Mouse (Mus musculus) liver, embryonic 13.5 days (tissue): ENCODE measurements around the gene Zfp639. TPM values are rescaled to one million over a fixed set of nuclear protein-coding genes. Genes with fewer than 3 reads are reported as not detected.

Experiments
- ATAC-seq: fragments of 200-750 bp; cut with Nextera tagmentation; 2 replicates; pipeline ENCODE4 v1.8.0; 2017; ENCODE audit warnings: low read depth, mild to moderate bottlenecking, moderate number of reproducible peaks, moderate library complexity
- DNase-seq: peaks from one replicate; pipeline ENCODE4 v3.0.0; 2022
- H3K27ac ChIP-seq: fragments of 300-500 bp; sonication (generic); 2 replicates; pipeline ENCODE4 v1.5.1; 2015; ENCODE audit warnings: moderate library complexity, mild to moderate bottlenecking, inconsistent platforms
- H3K27me3 ChIP-seq: fragments of 300-500 bp; sonication (generic); 2 replicates; pipeline ENCODE4 v1.6.1; 2015; ENCODE audit warnings: mild to moderate bottlenecking, inconsistent platforms
- H3K36me3 ChIP-seq: fragments of 300-500 bp; sonication (generic); 2 replicates; pipeline ENCODE4 v1.6.1; 2015; ENCODE audit warnings: mild to moderate bottlenecking, inconsistent platforms
- H3K4me1 ChIP-seq: fragments of 300-500 bp; sonication (generic); replicated peaks from 2 replicates; pipeline ENCODE4 v1.6.1; 2015; ENCODE audit warnings: inconsistent platforms
- H3K4me2 ChIP-seq: fragments of 300-500 bp; sonication (generic); 2 replicates; pipeline ENCODE4 v1.6.1; 2015; ENCODE audit warnings: inconsistent platforms, mild to moderate bottlenecking, moderate library complexity
- H3K4me3 ChIP-seq: fragments of 300-500 bp; sonication (generic); replicated peaks from 2 replicates; pipeline ENCODE4 v1.5.1; 2015; ENCODE audit warnings: mild to moderate bottlenecking, inconsistent platforms
- H3K9ac ChIP-seq: fragments of 300-500 bp; sonication (generic); 2 replicates; pipeline ENCODE4 v1.6.1; 2015; ENCODE audit warnings: mild to moderate bottlenecking, inconsistent platforms
- H3K9me3 ChIP-seq: fragments of 300-500 bp; sonication (generic); replicated peaks from 2 replicates; pipeline ENCODE4 v1.6.1; 2016; ENCODE audit warnings: inconsistent platforms
- WGBS: fragments of 180-500 bp; shearing (Covaris S2); methylation state at CpG from one replicate; pipeline ENCODE4 v1.1.7; 2015; ENCODE audit not compliant: insufficient replicate concordance; 5-methylcytosine and 5-hydroxymethylcytosine counted together
- polyA plus RNA-seq: library from polyadenylated mRNA; unstranded; fragments of >200 nt; fragmentation: Nextera tagmentation; extraction: Ambion mirVana; gene quantifications from 2 replicates; pipeline ENCODE4 v1.2.1, GENCODE M21; 2015

The Zfp639 gene
- polyA plus RNA-seq: 21.5 and 24.6 TPM in 2 replicates

DNA sequence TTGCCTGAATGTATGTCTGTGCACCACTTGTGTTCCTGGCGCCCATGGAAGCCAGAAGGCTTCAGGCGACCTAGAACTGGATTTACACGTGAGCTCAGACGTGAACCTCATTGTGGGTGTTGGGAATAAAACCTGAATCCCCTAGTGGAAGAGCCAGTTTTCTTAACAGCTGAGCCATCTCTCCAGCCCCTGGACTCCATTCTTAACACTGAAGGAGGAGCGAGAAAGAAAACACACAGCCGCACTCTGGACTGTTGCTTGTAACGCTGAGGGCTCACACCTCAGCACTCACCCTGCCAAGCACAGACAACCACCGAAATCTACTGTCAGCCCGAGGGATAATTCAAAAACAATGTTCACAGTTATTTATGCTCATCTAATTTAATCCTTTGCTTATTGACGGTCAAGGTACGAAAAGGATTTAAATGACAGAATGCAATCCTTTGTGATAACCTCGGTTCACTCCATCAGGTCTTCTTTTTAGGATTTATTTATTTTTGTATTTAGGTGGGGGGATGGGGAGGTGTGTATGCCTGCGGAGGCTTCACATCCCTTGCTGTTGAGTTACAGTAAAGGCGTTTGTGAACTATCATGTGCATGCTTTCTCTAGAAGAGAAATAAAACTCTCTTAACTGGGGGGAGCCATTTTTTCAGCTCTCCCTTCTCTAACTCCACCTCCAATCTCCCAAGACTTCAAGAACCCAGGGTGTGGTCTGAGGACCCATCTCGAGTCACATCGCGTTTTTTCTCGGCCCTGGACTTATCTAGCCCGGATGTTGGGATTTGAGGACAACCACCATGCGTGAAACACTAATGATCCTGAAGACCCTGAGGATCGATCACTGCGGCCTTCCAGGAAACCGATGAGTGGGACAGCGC lies at the start of gene Zfp639:
TSS of gene Zfp639 (plus strand) at position 764 of the 879 bp plus-strand sequence.
- Histone ChIP-seq H3K27ac (peak within 1 kb of the TSS; percentile 92), H3K36me3 (peaks cover 2% of the 10 kb centered on the region; the same call in 1 of the 2 replicates), H3K9ac (peak within 1 kb of the TSS; percentile 90), H3K4me1 (peaks cover 55% of the 10 kb centered on the region), H3K27me3 (no peaks in the 10 kb centered on the region), H3K9me3 (no peaks in the 10 kb centered on the region), H3K4me2 (peak within 1 kb of the TSS; percentile 96), H3K4me3 (peak within 1 kb of the TSS; percentile 73)
- WGBS: 15% methylated on average over 24 of the region's 24 CpGs
- DNase-seq (no peak), ATAC-seq (peak; percentile 48)

DNA sequence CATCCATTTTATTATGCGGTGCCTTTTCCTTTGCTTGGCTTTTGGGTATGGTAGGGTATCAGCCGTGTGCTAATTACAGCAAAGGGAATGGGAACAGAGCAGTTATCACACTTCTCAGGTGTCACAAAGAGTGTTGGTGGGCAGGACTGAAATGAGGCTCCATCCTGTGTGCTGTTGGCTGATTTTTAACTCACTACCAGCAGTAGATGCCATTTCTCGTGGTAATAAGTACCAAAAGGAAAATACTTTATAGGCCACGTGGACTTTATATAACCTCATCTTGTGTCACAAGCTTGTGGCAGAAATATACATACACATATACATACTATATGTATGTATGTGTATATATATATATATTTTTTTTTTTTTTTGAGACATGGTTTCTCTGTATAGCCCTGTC lies 42.7 kb upstream of the Zfp639 start:
- Histone ChIP-seq H3K27me3 (no peaks in the 10 kb centered on the region), H3K4me3 (no peak overlapping the region), H3K4me1 (no peaks in the 10 kb centered on the region), H3K27ac (no peak overlapping the region), H3K4me2 (no peak overlapping the region), H3K9me3 (no peaks in the 10 kb centered on the region), H3K9ac (no peak overlapping the region), H3K36me3 (peaks cover 13% of the 10 kb centered on the region)
- 72% methylated on average over 4 of the region's 4 CpGs for WGBS
- no peak for DNase-seq
- ATAC-seq: no peak

DNA sequence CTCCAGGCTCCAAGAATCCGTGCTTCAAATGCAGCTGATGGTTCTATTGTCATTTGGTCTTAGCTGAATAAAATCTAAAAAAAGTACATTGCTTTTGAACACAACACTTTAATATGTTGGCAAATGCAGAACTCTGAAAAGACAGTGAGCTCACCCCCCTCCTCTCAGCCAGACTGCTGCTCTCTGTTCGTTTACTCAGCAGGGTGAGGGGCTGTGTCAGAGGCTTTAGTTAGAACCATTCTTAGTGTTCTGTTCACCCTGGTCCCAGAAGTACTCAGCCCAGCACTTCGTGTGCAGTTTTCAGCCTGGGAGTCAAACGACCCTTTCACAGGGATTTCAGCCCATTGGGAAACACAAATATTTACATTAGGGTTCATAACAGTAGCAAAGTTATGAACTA lies 41.6 kb upstream of the Zfp639 start:
- H3K27me3 ChIP-seq: no peaks in the 10 kb centered on the region
- no peak overlapping the region for H3K4me3 ChIP-seq
- ATAC-seq (no peak), DNase-seq (no peak)
- H3K36me3 ChIP-seq: peaks cover 4% of the 10 kb centered on the region; the same call in 1 of the 2 replicates
- H3K4me1 ChIP-seq: no peaks in the 10 kb centered on the region
- no peak overlapping the region for H3K4me2 ChIP-seq
- WGBS: 64% methylated on average over 4 of the region's 4 CpGs
- no peak overlapping the region for H3K27ac ChIP-seq
- H3K9me3 ChIP-seq: no peaks in the 10 kb centered on the region
- H3K9ac ChIP-seq: no peak overlapping the region

DNA sequence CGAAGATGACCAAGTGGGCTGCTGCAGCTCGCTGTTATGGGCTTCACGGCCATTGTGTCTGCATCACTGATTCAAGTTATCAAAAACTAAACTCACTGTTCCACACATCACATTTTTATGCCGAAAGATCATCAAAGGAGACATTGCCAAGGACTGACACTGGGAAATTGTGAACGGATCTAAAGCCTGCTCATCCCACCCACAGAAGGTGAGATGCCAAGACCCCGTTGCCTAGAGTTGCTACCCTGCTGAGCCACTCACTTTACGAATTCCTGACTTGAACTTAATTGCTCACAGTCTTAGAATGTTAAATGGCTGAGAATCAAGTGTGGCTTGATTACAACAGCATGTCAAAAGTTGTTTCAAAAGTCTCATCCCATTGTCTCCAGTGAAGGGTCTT lies 39.6 kb upstream of the Zfp639 start:
- H3K4me3 ChIP-seq: no peak overlapping the region
- no peaks in the 10 kb centered on the region for H3K27me3 ChIP-seq
- H3K4me2 ChIP-seq: no peak overlapping the region
- no peaks in the 10 kb centered on the region for H3K36me3 ChIP-seq
- WGBS: 72% methylated on average over 7 of the region's 7 CpGs
- H3K27ac ChIP-seq: no peak overlapping the region
- no peak for DNase-seq
- no peaks in the 10 kb centered on the region for H3K4me1 ChIP-seq
- H3K9ac ChIP-seq: no peak overlapping the region
- no peaks in the 10 kb centered on the region for H3K9me3 ChIP-seq
- ATAC-seq: no peak

DNA sequence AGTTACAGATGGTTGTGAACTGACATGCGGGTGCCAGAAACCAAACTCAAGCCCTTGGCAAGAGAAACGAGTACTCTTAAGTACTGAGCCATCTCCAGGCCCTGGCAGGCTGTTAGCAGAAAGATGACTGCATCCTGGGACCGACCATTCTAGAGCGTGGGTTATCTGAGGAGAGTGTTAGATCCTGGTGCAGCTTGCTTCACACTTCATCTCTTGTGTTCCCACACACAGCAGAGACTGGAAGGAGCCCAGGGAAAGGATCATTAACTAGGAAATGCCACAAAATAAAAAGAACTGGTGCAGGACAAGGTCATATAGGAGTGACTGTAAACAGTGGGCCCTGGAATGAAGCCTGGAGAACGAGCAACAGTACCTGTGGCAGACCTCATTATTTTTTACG lies 39.0 kb upstream of the Zfp639 start:
- Histone ChIP-seq H3K4me2 (no peak overlapping the region), H3K36me3 (no peaks in the 10 kb centered on the region), H3K27me3 (no peaks in the 10 kb centered on the region), H3K27ac (no peak overlapping the region), H3K4me3 (no peak overlapping the region), H3K4me1 (no peaks in the 10 kb centered on the region), H3K9me3 (no peaks in the 10 kb centered on the region), H3K9ac (no peak overlapping the region)
- WGBS: 63% methylated on average over 6 of the region's 6 CpGs
- ATAC-seq: no peak
- no peak for DNase-seq

DNA sequence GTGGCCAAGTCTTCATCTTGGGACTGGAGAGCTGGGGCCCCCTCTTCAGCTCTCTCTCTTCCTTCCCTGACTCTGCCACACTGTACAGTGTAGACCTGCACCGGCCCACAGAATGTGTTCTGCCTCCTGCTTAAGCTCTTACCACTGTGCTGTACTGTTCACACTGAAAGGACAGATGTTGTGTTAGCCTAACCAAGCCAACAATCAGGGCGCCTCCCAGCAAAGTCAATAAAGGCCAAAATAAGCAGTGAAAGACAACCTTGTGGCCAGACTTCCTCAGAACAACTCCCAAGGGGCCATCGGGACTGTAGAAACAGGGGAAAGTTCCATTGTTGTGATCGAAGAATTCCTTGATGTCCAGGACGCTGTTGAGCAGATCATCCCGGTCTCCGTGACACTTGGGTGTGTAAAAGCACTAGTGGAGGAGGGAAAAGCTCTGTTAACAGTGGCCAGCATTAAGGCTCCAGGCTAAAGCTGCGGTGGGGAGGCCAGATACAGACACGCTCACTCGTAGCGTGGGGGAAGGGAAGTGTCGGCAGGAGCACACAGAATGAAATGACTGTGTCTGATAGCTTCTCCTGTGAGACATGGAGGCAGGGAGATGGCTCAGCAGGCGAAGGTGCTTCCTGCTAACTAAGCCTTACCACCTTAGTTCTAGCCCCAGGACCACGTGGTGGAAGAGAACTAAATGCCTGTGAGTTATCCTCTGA lies 37.7 kb upstream of the Zfp639 start:
- H3K27me3 ChIP-seq: no peaks in the 10 kb centered on the region
- no peaks in the 10 kb centered on the region for H3K9me3 ChIP-seq
- no peaks in the 10 kb centered on the region for H3K36me3 ChIP-seq
- DNase-seq (no peak), ATAC-seq (no peak)
- H3K9ac ChIP-seq: no peak overlapping the region
- WGBS: 60% methylated on average over 14 of the region's 14 CpGs
- H3K4me2 ChIP-seq: no peak overlapping the region
- H3K4me1 ChIP-seq: no peaks in the 10 kb centered on the region
- H3K27ac ChIP-seq: no peak overlapping the region
- no peak overlapping the region for H3K4me3 ChIP-seq

DNA sequence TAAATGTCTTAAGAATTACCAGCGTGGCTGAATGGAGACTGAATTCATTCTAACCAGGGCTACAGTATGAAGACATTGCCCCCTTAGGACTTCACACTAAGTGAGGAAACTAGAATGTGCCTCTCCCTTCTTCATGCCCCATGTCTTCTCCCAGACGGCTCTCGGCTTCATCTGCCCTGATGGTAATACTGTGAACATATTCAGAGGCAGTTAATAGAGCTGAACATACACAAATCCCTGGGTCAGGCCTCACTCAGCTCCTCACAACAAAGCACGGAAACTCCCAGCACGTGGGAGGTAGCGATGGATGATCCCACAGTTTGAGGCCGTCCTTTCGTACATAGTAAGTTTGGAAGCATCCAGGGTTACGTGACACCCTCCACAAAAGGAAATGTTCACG lies 36.9 kb upstream of the Zfp639 start:
- H3K4me1 ChIP-seq: no peaks in the 10 kb centered on the region

DNA sequence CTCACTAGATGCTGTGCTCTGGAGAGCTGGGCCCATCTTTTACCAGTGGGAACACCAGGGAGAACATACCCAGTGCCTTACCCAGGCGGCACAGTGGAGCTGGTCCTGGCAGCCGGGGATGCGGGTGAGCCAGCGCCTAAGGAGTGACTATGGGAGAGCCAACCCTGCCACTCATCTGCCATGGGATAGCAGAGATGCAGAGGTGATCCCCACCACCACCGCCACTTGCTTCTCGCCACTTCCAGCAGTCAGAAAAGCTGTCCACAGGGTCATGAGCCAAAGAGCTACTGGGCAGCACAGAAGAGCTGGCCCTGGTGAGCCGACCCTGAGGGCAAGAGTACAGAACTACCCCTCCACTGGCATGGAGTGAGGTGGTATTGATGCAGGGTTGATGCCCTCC lies 30.1 kb upstream of the Zfp639 start:
- DNase-seq: no peak
- no peak for ATAC-seq
- H3K36me3 ChIP-seq: no peaks in the 10 kb centered on the region
- no peak overlapping the region for H3K4me3 ChIP-seq
- no peak overlapping the region for H3K27ac ChIP-seq
- no peaks in the 10 kb centered on the region for H3K9me3 ChIP-seq
- H3K9ac ChIP-seq: no peak overlapping the region
- no peaks in the 10 kb centered on the region for H3K4me1 ChIP-seq
- H3K27me3 ChIP-seq: no peaks in the 10 kb centered on the region
- H3K4me2 ChIP-seq: no peak overlapping the region
- WGBS: 71% methylated on average over 7 of the region's 7 CpGs

More for the DNA sequence above, 36.9 kb upstream of the Zfp639 start:
- 78% methylated on average over 10 of the region's 10 CpGs for WGBS
- no peaks in the 10 kb centered on the region for H3K36me3 ChIP-seq
- no peak overlapping the region for H3K27ac ChIP-seq
- no peak overlapping the region for H3K9ac ChIP-seq
- H3K9me3 ChIP-seq: no peaks in the 10 kb centered on the region
- ATAC-seq (no peak), DNase-seq (no peak)
- H3K27me3 ChIP-seq: no peaks in the 10 kb centered on the region
- H3K4me2 ChIP-seq: no peak overlapping the region
- no peak overlapping the region for H3K4me3 ChIP-seq

DNA sequence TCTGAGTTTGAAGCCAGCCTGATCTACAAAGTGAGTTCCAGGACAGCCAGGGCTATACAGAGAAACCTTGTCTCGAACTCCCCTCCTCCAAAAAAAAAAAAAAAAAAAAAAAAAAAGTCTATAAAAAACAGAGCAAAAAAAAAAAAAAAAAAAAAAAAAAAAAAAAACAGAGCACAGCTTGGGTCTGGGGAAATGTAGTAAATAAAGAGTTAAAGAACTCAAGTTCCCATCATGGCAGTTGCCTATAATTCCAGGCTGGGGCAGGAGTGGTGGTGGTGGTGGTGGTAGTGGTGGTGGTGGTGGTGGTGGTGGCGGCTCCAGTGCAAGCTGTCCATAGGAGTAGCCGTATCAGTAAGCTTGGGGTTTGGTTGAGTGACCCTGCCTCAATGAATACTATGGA lies 27.0 kb upstream of the Zfp639 start:
- H3K4me1 ChIP-seq: no peaks in the 10 kb centered on the region
- H3K27me3 ChIP-seq: no peaks in the 10 kb centered on the region
- no peak overlapping the region for H3K9ac ChIP-seq
- H3K36me3 ChIP-seq: no peaks in the 10 kb centered on the region
- no peaks in the 10 kb centered on the region for H3K9me3 ChIP-seq
- no peak overlapping the region for H3K27ac ChIP-seq
- H3K4me3 ChIP-seq: no peak overlapping the region
- 43% methylated on average over 3 of the region's 3 CpGs for WGBS
- ATAC-seq (no peak), DNase-seq (no peak)
- no peak overlapping the region for H3K4me2 ChIP-seq

DNA sequence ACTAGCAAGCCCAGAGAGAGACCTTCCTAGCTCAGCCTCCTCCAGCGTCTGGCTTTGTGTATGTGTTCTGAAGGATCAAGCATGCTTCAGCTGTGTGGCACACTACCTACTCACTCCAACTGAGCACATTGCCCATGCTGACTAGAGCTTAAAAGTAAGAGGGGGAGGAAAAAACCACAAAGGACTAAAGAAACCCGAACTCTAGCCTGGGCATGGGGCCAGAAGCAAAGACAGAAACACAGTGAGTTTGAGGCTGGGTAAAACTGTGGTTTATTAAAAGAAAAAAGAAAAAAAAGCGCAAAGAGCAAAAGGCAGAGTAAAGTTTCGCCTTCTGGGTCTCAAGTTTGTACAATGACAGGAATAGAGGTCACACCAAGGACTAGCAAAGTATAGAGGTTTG lies 23.5 kb upstream of the Zfp639 start:
- no peaks in the 10 kb centered on the region for H3K36me3 ChIP-seq
- WGBS: 53% methylated on average over 4 of the region's 4 CpGs

DNA sequence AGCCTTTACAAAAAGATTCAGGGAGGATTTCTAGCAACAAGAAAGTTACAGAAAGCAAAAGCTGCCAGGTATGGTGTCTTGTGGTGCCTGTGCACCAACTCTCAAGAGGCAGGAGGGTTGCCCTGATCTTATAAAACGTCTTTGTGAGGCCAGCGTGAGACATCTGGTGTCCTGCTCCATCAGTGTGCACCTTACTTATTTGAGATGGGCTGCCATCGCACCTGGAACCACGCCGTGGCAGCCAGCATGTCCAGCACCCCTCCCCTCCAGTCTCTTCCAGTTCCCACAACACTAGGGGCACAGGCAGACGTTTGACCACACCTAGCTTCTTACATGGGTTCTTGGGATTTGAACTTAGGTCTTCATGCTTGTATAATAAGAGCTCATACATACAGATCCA lies 21.9 kb upstream of the Zfp639 start:
- H3K4me2 ChIP-seq: no peak overlapping the region
- H3K9me3 ChIP-seq: no peaks in the 10 kb centered on the region
- H3K4me3 ChIP-seq: no peak overlapping the region
- no peak overlapping the region for H3K27ac ChIP-seq
- WGBS: 65% methylated on average over 6 of the region's 6 CpGs
- H3K27me3 ChIP-seq: no peaks in the 10 kb centered on the region
- H3K36me3 ChIP-seq: no peaks in the 10 kb centered on the region
- no peak overlapping the region for H3K9ac ChIP-seq
- no peak for ATAC-seq
- no peaks in the 10 kb centered on the region for H3K4me1 ChIP-seq
- DNase-seq: no peak

More for the DNA sequence above, 23.5 kb upstream of the Zfp639 start:
- H3K27me3 ChIP-seq: no peaks in the 10 kb centered on the region
- no peak overlapping the region for H3K9ac ChIP-seq
- no peak for ATAC-seq
- no peak overlapping the region for H3K4me2 ChIP-seq
- H3K4me1 ChIP-seq: no peaks in the 10 kb centered on the region
- no peak overlapping the region for H3K4me3 ChIP-seq
- H3K27ac ChIP-seq: no peak overlapping the region
- no peaks in the 10 kb centered on the region for H3K9me3 ChIP-seq
- DNase-seq: no peak
